Comparison of ENCODE assay signal across 20 mouse cellular contexts in the genomic region with DNA sequence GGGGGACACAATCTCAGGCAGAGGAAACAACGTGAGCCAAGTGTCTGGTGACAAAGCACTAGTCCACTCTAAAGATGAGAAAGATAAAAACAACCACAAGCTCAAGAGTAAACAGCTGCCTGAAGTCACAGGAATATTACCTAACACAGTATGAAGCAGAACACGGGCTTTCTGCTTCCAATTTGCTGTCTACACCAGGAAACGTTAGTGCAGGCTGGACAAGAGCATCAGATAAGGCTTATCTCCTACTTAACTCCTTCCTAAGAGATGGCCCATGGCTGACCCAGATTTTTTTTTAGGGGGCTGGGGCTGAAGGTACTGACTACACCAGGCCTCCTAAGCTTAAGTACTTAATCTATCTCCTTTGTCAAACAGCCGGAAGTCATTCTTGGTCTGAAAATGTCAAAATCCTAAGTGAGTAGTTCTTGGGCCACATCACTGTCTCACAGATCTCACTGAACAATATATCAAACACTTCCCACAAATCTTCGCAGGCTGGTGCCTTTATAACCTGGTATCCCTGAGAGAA. TPM values are rescaled to one million over a fixed set of nuclear protein-coding genes. Genes with fewer than 3 reads are reported as not detected.
A peak's percentile ranks its signal among the peaks of the same experiment; 100 is the strongest.
DNase-seq lines count a peak whose midpoint lies in the region; ATAC-seq and TF ChIP-seq lines count a peak whose summit lies in the region.
"Had no signal": no experiment of that assay in that cellular context is flagged by ENCODE, and none has a peak within 500 bp of the region (broad histone marks: within the 10 kb centered on the region; RNA-seq: fewer than 3 reads in every experiment).

No protein-coding gene starts in this region.

- peak; percentile 12; the same call in 1 of the 2 replicates for ATAC-seq in megakaryocyte progenitor cell, adult 5-6 weeks (replicated peaks; ENCODE audit: poor library complexity)
- ATAC-seq: forebrain, embryonic 15.5 days; intestine, embryonic 16.5 days; liver, postnatal 0 days had no signal

- DNase-seq in layer of hippocampus, adult 2 months (ENCODE audit: low spot score in 2 of 2): peak in 1 of 2 experiments; percentile 1
- DNase-seq in layer of hippocampus, postnatal 14 days (ENCODE audit: low spot score in 2 of 2): no peak
- DNase-seq in R1 (ENCODE audit: low read depth, low spot score): peak; percentile 58
- DNase-seq in frontal cortex, adult 2 months (ENCODE audit: extremely low spot score in 1 of 2, low spot score in 1 of 2): no peak
- DNase-seq in cerebellum, adult 9-11 months: no peak
- no peak for DNase-seq in right cerebral cortex, postnatal 14 days
- DNase-seq: cerebellum, postnatal 25 days; heart, postnatal 36 days; kidney, postnatal 36 days; layer of hippocampus, adult 9-11 months; liver, postnatal 0 days; right cerebral cortex, postnatal 25 days; thymus, adult 18-20 months; thymus, postnatal 4 days had no signal

- TF ChIP-seq CTCF in layer of hippocampus, adult 2 months (conservative IDR thresholded peaks at IDR 0.05): no peak

- no peak overlapping the region for H3K4me3 ChIP-seq in layer of hippocampus, adult 2 months
- H3K4me3 ChIP-seq: forebrain, embryonic 15.5 days; hindbrain, embryonic 15.5 days; limb, embryonic 10.5 days; stomach, embryonic 15.5 days had no signal

- H3K27ac ChIP-seq in layer of hippocampus, adult 2 months: peak overlapping the region; percentile 28; the same call in 1 of the 2 replicates
- H3K27ac ChIP-seq: forebrain, embryonic 15.5 days; hindbrain, embryonic 15.5 days; limb, embryonic 10.5 days; stomach, embryonic 15.5 days had no signal

RNA-seq across cellular contexts. Expression of a gene that starts 3.8 kb away (rescaled TPM):
- 10 to 100 TPM; 27.7 to 31.8 TPM for total RNA-seq in layer of hippocampus, adult 2 months (2021)
- 10 to 100 TPM; 27.6 to 28.6 TPM for total RNA-seq in layer of hippocampus, postnatal 14 days (2021)
- 27.4 and 31.1 TPM in 2 replicates for total RNA-seq in megakaryocyte progenitor cell, adult 5-6 weeks (2015)
- total RNA-seq in megakaryocyte progenitor cell, adult 5-6 weeks (2017): 20.8 and 23.5 TPM in 2 replicates
- polyA plus RNA-seq in frontal cortex, adult 2 months (2012; rRNA removed): 26.8 and 28.6 TPM in 2 replicates
